Comparison of ENCODE assay signal across 16 mouse cellular contexts in the genomic region with DNA sequence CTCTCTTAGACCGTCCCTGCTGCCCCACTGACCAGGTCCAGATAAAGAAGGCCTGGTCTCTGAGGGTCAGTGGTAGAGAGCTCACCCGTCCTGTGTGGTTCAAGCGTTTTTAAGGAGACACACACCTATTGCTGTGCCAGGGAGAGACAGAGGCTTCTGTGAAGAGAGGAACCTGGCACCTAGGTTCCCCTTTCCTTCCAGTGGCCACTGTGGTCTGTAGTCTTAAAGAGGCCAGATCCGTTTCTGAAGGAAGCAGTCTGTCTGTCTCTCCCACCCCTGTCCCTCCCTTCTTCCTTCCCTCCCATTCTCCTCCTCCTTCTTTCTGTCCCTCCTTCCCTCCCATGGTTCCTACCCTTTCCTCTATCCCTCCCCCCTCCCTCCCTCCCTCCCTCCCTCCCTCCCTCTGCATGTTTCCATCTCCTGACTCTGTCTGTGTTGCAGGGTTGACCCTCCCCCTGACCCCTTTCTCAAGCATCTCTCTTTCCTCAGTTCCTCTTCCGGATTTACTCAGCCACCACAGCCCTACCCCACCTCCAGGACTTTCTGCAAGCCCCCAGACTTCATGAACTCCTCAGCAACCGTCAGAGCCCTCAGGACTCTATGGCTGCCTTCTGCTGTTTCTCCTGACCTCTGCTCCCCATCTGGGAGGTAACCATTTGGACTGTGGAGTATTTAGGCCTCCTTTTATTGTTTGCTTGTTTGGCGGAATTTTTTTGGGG.
A peak's percentile ranks its signal among the peaks of the same experiment; 100 is the strongest.
DNase-seq lines count a peak whose midpoint lies in the region; ATAC-seq and TF ChIP-seq lines count a peak whose summit lies in the region.
"Had no signal": no experiment of that assay in that cellular context is flagged by ENCODE, and none has a peak within 500 bp of the region (broad histone marks: within the 10 kb centered on the region; RNA-seq: fewer than 3 reads in every experiment).

No protein-coding gene starts in this region.

- H3K9me3 ChIP-seq in stomach, embryonic 16.5 days (replicated peaks; ENCODE audit: control insufficient read depth, low read length), result no peaks in the 10 kb centered on the region
- H3K9me3 ChIP-seq in stomach, postnatal 0 days (ENCODE audit: control insufficient read depth, low read length), result no peaks in the 10 kb centered on the region
- H3K9me3 ChIP-seq in forebrain, postnatal 0 days (ENCODE audit: low read length), result no peaks in the 10 kb centered on the region

- TF ChIP-seq EP300 in stomach, postnatal 0 days (optimal IDR thresholded peaks at IDR 0.05), result no peak

- H3K36me3 ChIP-seq in stomach, embryonic 16.5 days (ENCODE audit: control insufficient read depth, insufficient read depth, low read length), result no peaks in the 10 kb centered on the region
- H3K36me3 ChIP-seq in stomach, postnatal 0 days (ENCODE audit: control insufficient read depth, insufficient read depth, low read length), result no peaks in the 10 kb centered on the region
- no peaks in the 10 kb centered on the region for H3K36me3 ChIP-seq in splenic B cell, adult 2 months (ENCODE audit: control insufficient read depth, insufficient read depth, low read length, poor library complexity, severe bottlenecking)
- no peaks in the 10 kb centered on the region for H3K36me3 ChIP-seq in forebrain, postnatal 0 days (ENCODE audit: insufficient read depth)

- 51% methylated on average over 7 of the region's 7 CpGs for WGBS in stomach, embryonic 16.5 days
- WGBS in stomach, postnatal 0 days, result 71% methylated on average over 6 of the region's 7 CpGs
- 67% methylated on average over 6 of the region's 7 CpGs for WGBS in forebrain, postnatal 0 days

- peak; percentile 16 for DNase-seq in layer of hippocampus, adult 9-11 months
- no peak for DNase-seq in layer of hippocampus, adult 18-20 months (ENCODE audit: low spot score in 2 of 2)
- DNase-seq in stomach, postnatal 0 days (ENCODE audit: low spot score), result no peak
- DNase-seq in splenic B cell, adult 2 months (ENCODE audit: low read depth, low spot score), result peak; percentile 43
- DNase-seq in thymus, adult 18-20 months, result no peak
- DNase-seq in forebrain, postnatal 0 days, result no peak
- DNase-seq: adrenal gland, postnatal 25 days; cerebellum, adult 9-11 months; kidney, adult 18-20 months; kidney, postnatal 25 days; lung, embryonic 14.5 days; midbrain, embryonic 14.5 days; right cerebral cortex, postnatal 25 days had no signal

- peak; percentile 33; the same call in 1 of the 2 replicates for ATAC-seq in stomach, embryonic 16.5 days (ENCODE audit: insufficient read depth, low FRiP score)
- no peak; the same call in 1 of the 2 replicates for ATAC-seq in stomach, postnatal 0 days (ENCODE audit: low FRiP score, low TSS enrichment)
- peak; percentile 84 to 89 for ATAC-seq in hematopoietic stem cell, adult 5-6 weeks (replicated peaks in 1 of 2; ENCODE audit: insufficient read depth in 1 of 2, low FRiP score in 2 of 2, low TSS enrichment in 1 of 2, low read depth in 1 of 2, poor library complexity in 2 of 2, severe bottlenecking in 2 of 2)
- ATAC-seq in forebrain, postnatal 0 days, result no peak

- H3K9ac ChIP-seq in stomach, embryonic 16.5 days (ENCODE audit: low read length), result no peak overlapping the region
- H3K9ac ChIP-seq in stomach, postnatal 0 days (ENCODE audit: low read length), result no peak overlapping the region
- H3K9ac ChIP-seq in forebrain, postnatal 0 days, result no peak overlapping the region
- H3K9ac ChIP-seq: hindbrain, embryonic 14.5 days; lung, embryonic 14.5 days had no signal

- no peak overlapping the region for H3K4me2 ChIP-seq in stomach, embryonic 16.5 days (ENCODE audit: low read depth, low read length)
- H3K4me2 ChIP-seq in stomach, postnatal 0 days (replicated peaks; ENCODE audit: low read depth), result no peak overlapping the region
- H3K4me2 ChIP-seq in forebrain, postnatal 0 days (ENCODE audit: low read depth), result no peak overlapping the region
- H3K4me2 ChIP-seq: hindbrain, embryonic 14.5 days; lung, embryonic 14.5 days had no signal

- H3K27ac ChIP-seq in stomach, embryonic 16.5 days (ENCODE audit: low read length), result no peak overlapping the region
- H3K27ac ChIP-seq in stomach, postnatal 0 days (replicated peaks), result no peak overlapping the region
- H3K27ac ChIP-seq in forebrain, postnatal 0 days (ENCODE audit: low read depth, low read length), result no peak overlapping the region
- H3K27ac ChIP-seq: hindbrain, embryonic 14.5 days had no signal

- no peaks in the 10 kb centered on the region for H3K4me1 ChIP-seq in stomach, embryonic 16.5 days (ENCODE audit: control insufficient read depth, insufficient read depth, low read length)
- no peaks in the 10 kb centered on the region for H3K4me1 ChIP-seq in stomach, postnatal 0 days (replicated peaks; ENCODE audit: control insufficient read depth, insufficient read depth)
- H3K4me1 ChIP-seq in forebrain, postnatal 0 days (ENCODE audit: insufficient read depth), result no peaks in the 10 kb centered on the region

- H3K4me3 ChIP-seq in stomach, embryonic 16.5 days (replicated peaks; ENCODE audit: low read length), result no peak overlapping the region
- no peak overlapping the region for H3K4me3 ChIP-seq in stomach, postnatal 0 days (ENCODE audit: low read depth, low read length)
- H3K4me3 ChIP-seq in forebrain, postnatal 0 days (ENCODE audit: low read depth, low read length), result no peak overlapping the region

- no peaks in the 10 kb centered on the region for H3K27me3 ChIP-seq in stomach, embryonic 16.5 days (ENCODE audit: control insufficient read depth, insufficient read depth, low read length)
- H3K27me3 ChIP-seq in stomach, postnatal 0 days (ENCODE audit: control insufficient read depth, insufficient read depth, low read length), result no peaks in the 10 kb centered on the region
- H3K27me3 ChIP-seq in splenic B cell, adult 2 months (ENCODE audit: control insufficient read depth, insufficient read depth, low read length, poor library complexity, severe bottlenecking), result no peaks in the 10 kb centered on the region
- no peaks in the 10 kb centered on the region for H3K27me3 ChIP-seq in forebrain, postnatal 0 days (ENCODE audit: insufficient read depth, low read length)

- no peak for TF ChIP-seq CTCF in stomach, postnatal 0 days (IDR thresholded peaks at IDR 0.05; ENCODE audit: low read depth)
- no peak for TF ChIP-seq CTCF in forebrain, postnatal 0 days (IDR thresholded peaks at IDR 0.05; ENCODE audit: low read depth)

Comparison
In these comparisons a context has a peak if more than half of its experiments do, and no peak if none do; other contexts are left out.
1. DNase-seq: peak in layer of hippocampus, adult 9-11 months (single experiment) and splenic B cell, adult 2 months (single experiment); none in layer of hippocampus, adult 18-20 months (0 of 2), stomach, postnatal 0 days (single experiment), thymus, adult 18-20 months (0 of 2) and forebrain, postnatal 0 days (single experiment).
2. ATAC-seq: peak in stomach, embryonic 16.5 days (single experiment) and hematopoietic stem cell, adult 5-6 weeks (2 of 2); none in stomach, postnatal 0 days (single experiment) and forebrain, postnatal 0 days (single experiment).